Mouse (Mus musculus): ENCODE measurements around the gene Mfsd10. TPM values are rescaled to one million over a fixed set of nuclear protein-coding genes. Genes with fewer than 3 reads are reported as not detected.

Mfsd10 gene
- 76.0 and 90.2 TPM in 2 replicates for polyA plus RNA-seq (2012; rRNA removed)

DNA sequence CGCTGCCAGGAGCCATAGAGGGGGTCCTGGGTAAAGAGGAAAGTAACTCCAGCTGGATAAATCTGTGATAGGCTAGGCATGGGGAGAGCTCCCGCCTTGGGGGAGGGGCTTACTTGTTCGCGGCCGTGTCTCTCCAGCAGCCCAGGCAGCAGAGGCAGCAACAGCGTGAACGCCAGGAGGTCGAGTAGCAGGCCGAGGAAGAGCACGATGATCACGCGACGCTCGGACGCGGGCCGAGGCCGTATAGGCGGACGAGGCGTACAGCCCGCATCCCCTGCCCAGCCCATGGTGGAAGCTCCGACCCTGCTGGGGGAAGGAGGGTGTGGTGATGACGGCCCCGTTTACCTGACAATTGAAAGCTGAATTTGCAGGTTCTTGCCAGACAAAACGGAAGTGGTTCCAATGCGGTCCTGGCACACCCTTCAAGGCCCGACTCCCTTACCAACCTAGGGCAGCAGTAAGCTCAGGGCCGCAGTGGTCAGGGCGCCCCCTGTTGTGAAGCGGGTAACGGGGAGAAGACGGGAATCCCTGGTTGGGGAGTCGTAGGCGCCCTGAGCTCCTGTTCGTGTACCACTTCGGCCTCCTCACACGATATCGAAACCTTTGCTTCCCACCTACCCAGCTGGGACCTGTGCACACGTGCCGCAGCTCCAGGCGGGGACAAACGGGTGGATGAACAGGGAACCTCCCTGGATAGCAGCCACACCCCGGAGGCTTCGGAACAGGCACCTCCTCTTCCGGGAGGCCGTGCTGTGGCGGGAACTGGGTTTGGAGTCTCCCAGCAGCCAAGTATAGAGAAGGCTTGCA, at the start of gene Mfsd10:
Mfsd10 (minus strand) TSS at position 732 of the 807 bp plus-strand sequence.

DNA sequence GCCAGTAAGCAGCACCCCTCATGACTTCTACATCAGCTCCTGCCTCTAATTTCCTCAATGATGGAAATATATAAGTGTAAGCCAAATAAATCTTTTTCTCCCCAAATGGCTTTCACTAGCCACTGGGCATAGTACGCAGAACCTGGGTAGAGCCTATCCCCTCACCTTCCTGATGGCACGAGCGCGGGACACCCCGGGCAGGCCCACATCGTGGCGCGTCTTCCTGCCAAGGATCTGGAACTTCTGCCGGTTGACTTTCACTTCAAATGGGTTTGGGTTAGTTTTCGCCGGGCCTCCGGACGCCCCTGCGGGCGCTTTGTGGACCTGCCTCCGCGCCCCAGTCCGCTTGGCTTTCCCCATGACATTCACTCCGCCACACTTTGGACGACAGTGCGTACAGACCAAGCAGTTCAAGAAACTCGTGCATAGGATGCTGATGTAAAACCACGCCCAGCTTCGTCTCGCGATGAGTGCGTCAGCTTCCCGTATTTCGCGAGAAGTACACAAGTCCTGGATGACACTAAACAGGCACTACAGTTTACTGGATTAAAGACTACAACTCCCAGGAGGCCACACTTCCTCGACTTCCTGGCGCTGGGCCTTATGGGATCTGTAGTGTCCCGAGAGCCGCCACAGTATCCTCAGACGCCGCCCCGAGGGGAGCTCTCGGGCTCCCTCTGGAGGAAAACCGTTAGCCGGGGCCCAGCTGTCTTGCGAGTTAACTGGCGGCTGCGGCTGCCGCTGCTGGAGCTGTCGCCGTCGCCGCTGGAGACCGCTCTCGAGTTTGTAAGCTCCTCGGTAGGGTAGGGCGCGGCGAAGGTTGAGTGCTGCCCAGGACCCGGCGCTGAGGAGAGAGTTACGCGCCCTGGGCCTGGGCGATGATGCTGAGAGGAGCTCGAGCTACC, 22.9 kb upstream of the Mfsd10 start, which contains the start of the genes Nop14 and Grk4:
Nop14 (minus strand) TSS at position 463 of the 905 bp plus-strand sequence.
Grk4 (plus strand) TSS at position 694 of the 905 bp plus-strand sequence.

Other genes with a start within 250 kb of the Mfsd10 start
- 19.3 and 21.5 TPM in 2 replicates for gene Tnip2, start 123.2 kb downstream of the Mfsd10 start, polyA plus RNA-seq (2012; rRNA removed)
- gene Sh3bp2, start 111.4 kb downstream of the Mfsd10 start, polyA plus RNA-seq (2012; rRNA removed): 2.6 and 3.1 TPM in 2 replicates
- 68.9 and 77.1 TPM in 2 replicates for gene Add1, start 63.5 kb downstream of the Mfsd10 start, polyA plus RNA-seq (2012; rRNA removed)
- 4.3 and 4.9 TPM in 2 replicates for gene Nop14, start 22.9 kb upstream of the Mfsd10 start, polyA plus RNA-seq (2012; rRNA removed)
- 0.47 and 0.50 TPM in 2 replicates for gene Grk4, start 23.2 kb upstream of the Mfsd10 start, polyA plus RNA-seq (2012; rRNA removed)
- gene Htt, start 124.5 kb upstream of the Mfsd10 start, polyA plus RNA-seq (2012; rRNA removed): 3.3 and 4.4 TPM in 2 replicates